Mouse (Mus musculus): ENCODE data around the gene Csnk2a2. TPM values are rescaled to one million over a fixed set of nuclear protein-coding genes. Genes with fewer than 3 reads are reported as not detected.
A peak's percentile ranks its signal among the peaks of the same experiment; 100 is the strongest.

Gene Csnk2a2
- polyA plus RNA-seq, 1 experiment: 19.6 TPM

DNA sequence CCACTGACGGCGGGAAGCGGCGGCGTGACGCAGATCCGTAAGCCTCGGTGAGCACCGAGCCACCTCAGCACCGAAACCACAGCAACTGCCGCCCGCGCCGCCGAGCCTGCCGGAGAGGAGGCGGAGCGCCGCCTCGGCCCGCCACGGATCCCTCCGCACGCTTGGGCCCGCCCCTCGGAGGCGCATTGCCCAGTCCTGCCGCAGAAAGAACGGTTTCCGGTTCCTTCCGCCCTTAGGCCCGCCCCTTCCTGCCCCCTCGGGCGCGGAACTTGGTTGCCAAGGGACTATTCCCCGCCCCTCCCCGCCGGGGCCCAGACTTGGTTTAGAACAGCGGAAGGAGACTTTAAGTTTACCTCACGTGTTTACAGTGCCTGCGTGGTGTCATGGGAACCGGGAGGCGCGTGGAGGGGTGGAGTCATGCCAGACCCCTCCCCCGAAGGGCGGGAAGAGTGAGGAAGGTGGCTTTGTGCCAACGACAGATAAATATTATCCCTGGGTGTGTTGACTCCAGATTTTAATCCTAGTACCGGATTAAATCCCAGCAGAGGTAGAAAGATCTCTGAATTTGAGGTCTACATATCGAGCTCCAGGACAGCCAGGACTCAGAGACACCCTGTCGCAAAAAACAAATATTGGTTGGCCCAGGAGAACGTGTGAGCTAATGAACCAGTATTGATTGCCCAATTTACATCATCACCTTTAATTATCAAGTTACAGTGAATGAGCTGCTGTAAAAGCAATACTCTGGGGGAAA lies 55.0 kb downstream of the Csnk2a2 start, which contains the start of gene Cfap20:
Cfap20 (minus strand) TSS at position 184 of the 754 bp plus-strand sequence.
- TF ChIP-seq CTCF (conservative IDR thresholded peaks at IDR 0.05; ENCODE audit: insufficient read depth, insufficient read length, low read depth, low read length) (no peak), POLR2A (IDR thresholded peaks at IDR 0.05; ENCODE audit: low read depth, low read length) (no peak)
- H3K4me3 ChIP-seq (ENCODE audit: insufficient read depth, low read depth, low read length): peak within 1 kb of the TSS; percentile 73
- H3K36me3 ChIP-seq (ENCODE audit: control insufficient read depth, insufficient read depth, low read length): no peaks in the 10 kb centered on the region
- peak; percentile 100 for DNase-seq
- WGBS: under 1% methylated on average over 48 of the region's 51 CpGs
- H3K27ac ChIP-seq (ENCODE audit: insufficient read depth, low read depth, low read length): peak within 1 kb of the TSS; percentile 68
- H3K27me3 ChIP-seq (replicated peaks; ENCODE audit: control insufficient read depth, insufficient read depth, low read length): no peaks in the 10 kb centered on the region
- peaks cover 13% of the 10 kb centered on the region for H3K4me1 ChIP-seq (ENCODE audit: control insufficient read depth, insufficient read depth, low read length)

GRCm38 (mm10) chr8:95434233-95434632 lies 55.6 kb downstream of the Csnk2a2 start:
- no peak for TF ChIP-seq CTCF (conservative IDR thresholded peaks at IDR 0.05; ENCODE audit: insufficient read depth, insufficient read length, low read depth, low read length)
- no peak for TF ChIP-seq POLR2A (IDR thresholded peaks at IDR 0.05; ENCODE audit: low read depth, low read length)
- under 1% methylated on average over 25 of the region's 25 CpGs for WGBS
- peak; percentile 60 for DNase-seq

DNA sequence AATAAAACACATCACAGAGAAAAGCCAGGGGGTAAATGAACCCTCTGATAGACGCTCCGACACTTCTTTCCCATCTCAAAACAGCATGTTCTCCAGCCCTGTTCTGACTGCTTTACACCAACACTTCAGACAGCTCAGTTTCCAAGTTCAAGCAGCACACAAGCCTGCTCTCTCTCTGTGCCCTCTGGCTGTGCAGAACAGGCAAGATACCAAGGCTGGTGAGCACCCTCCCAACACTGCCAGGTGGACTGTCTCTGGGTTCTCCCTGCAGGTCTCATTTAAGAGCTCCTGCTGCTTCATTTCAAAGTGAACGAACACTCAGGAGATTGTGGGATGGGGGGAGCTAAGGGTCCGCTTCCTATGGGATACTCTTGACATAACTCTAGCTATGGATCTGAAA lies 56.7 kb downstream of the Csnk2a2 start:
- no peak overlapping the region for H3K27ac ChIP-seq (ENCODE audit: insufficient read depth, low read depth, low read length)
- DNase-seq: no peak
- H3K36me3 ChIP-seq (ENCODE audit: control insufficient read depth, insufficient read depth, low read length): no peaks in the 10 kb centered on the region
- TF ChIP-seq CTCF (conservative IDR thresholded peaks at IDR 0.05; ENCODE audit: insufficient read depth, insufficient read length, low read depth, low read length): no peak
- no peak for TF ChIP-seq POLR2A (IDR thresholded peaks at IDR 0.05; ENCODE audit: low read depth, low read length)
- H3K4me1 ChIP-seq (ENCODE audit: control insufficient read depth, insufficient read depth, low read length): peaks cover 22% of the 10 kb centered on the region
- no peaks in the 10 kb centered on the region for H3K27me3 ChIP-seq (replicated peaks; ENCODE audit: control insufficient read depth, insufficient read depth, low read length)
- 56% methylated on average over 4 of the region's 4 CpGs for WGBS
- peak overlapping the region; percentile 2; the same call in 1 of the 2 replicates for H3K4me3 ChIP-seq (ENCODE audit: insufficient read depth, low read depth, low read length)

More at GRCm38 (mm10) chr8:95434233-95434632, 55.6 kb downstream of the Csnk2a2 start:
- no peaks in the 10 kb centered on the region for H3K27me3 ChIP-seq (replicated peaks; ENCODE audit: control insufficient read depth, insufficient read depth, low read length)
- H3K4me3 ChIP-seq (ENCODE audit: insufficient read depth, low read depth, low read length): peak overlapping the region; percentile 73
- peak overlapping the region; percentile 68 for H3K27ac ChIP-seq (ENCODE audit: insufficient read depth, low read depth, low read length)
- no peaks in the 10 kb centered on the region for H3K36me3 ChIP-seq (ENCODE audit: control insufficient read depth, insufficient read depth, low read length)
- H3K4me1 ChIP-seq (ENCODE audit: control insufficient read depth, insufficient read depth, low read length): peaks cover 20% of the 10 kb centered on the region

DNA sequence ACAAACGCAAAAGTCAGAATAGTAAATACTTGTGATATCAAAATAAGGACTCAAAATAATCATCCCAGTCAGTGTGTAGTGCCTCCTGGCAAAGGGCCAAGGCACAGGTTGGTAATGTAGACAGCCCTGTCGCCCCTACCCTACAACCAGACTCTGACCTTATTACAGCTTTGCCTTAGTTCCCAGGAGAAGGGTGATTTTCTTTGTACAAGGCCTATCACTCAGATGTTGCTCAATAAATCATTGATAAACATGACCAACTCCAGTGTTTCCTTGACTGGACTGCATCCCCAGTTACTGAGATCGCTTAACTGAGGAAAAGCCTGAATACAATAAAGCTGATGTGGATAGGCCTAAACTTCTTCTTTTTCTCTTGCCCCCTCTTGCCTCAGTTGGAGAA lies 57.4 kb downstream of the Csnk2a2 start:
- no peak for DNase-seq
- TF ChIP-seq POLR2A (IDR thresholded peaks at IDR 0.05; ENCODE audit: low read depth, low read length) (no peak), CTCF (conservative IDR thresholded peaks at IDR 0.05; ENCODE audit: insufficient read depth, insufficient read length, low read depth, low read length) (no peak)
- Histone ChIP-seq H3K36me3 (ENCODE audit: control insufficient read depth, insufficient read depth, low read length) (no peaks in the 10 kb centered on the region), H3K4me3 (ENCODE audit: insufficient read depth, low read depth, low read length) (no peak overlapping the region), H3K4me1 (ENCODE audit: control insufficient read depth, insufficient read depth, low read length) (peaks cover 27% of the 10 kb centered on the region), H3K27me3 (replicated peaks; ENCODE audit: control insufficient read depth, insufficient read depth, low read length) (no peaks in the 10 kb centered on the region), H3K27ac (ENCODE audit: insufficient read depth, low read depth, low read length) (no peak overlapping the region)
- WGBS: 56% methylated on average over 3 of the region's 3 CpGs

- no peaks in the 10 kb centered on the region for H3K36me3 ChIP-seq (ENCODE audit: control insufficient read depth, insufficient read depth, low read length)
- DNase-seq: peak; percentile 81
- peak; percentile 55 for TF ChIP-seq CTCF (conservative IDR thresholded peaks at IDR 0.05; ENCODE audit: insufficient read depth, insufficient read length, low read depth, low read length)
- TF ChIP-seq POLR2A (IDR thresholded peaks at IDR 0.05; ENCODE audit: low read depth, low read length): no peak
- peaks cover 31% of the 10 kb centered on the region for H3K4me1 ChIP-seq (ENCODE audit: control insufficient read depth, insufficient read depth, low read length)
- H3K27me3 ChIP-seq (replicated peaks; ENCODE audit: control insufficient read depth, insufficient read depth, low read length): no peaks in the 10 kb centered on the region
- no peak overlapping the region for H3K4me3 ChIP-seq (ENCODE audit: insufficient read depth, low read depth, low read length)
- H3K27ac ChIP-seq (ENCODE audit: insufficient read depth, low read depth, low read length): no peak overlapping the region
- 11% methylated on average over 3 of the region's 3 CpGs for WGBS
These were observed 59.9 kb downstream of the Csnk2a2 start for GRCm38 (mm10) chr8:95429945-95430344.

DNA sequence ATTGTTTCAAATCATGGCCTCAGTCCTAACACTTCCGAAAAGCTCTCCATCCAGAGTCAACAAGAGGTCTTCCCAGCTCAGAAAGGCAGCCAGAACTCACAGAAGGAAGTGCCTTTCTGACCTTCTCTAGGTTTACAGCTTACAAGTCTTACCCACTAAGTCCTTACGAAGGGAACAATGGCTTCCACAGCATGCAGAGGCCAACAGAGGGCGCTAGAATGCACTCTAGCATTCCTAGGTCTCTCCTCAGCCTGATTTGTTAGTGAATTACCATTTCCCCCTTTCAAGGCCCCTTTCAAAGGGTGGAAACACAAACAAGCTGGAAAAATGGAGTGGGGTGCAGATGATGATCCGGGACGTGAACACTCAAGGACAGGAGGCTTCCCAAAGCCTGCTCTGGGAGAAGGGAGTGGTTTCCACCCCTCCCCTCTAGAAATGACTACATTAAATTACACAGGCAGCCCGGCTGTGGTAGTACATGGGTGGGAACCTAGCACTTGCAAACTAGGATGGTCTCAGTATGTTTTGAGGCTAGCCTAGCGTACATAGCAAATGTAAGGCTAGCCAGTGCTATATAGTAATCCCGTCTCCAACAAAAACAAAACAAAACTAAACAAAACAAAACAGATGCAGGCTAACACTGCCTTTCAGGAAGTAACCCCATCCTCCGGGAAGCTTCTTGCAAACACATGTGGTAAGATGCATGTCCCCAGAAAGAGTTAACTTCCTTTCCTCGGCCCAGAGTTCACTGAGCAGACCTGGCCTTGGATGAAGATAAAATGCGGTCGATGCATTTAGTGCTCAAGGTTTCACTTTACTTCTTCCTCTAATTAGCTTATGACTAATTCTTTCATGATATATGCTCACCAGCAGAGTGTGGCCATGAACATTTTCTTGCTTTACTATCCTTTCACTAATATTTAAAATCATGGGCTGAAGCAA lies 62.0 kb downstream of the Csnk2a2 start:
- Histone ChIP-seq H3K36me3 (ENCODE audit: control insufficient read depth, insufficient read depth, low read length) (no peaks in the 10 kb centered on the region; the same call in 1 of the 2 replicates), H3K27ac (ENCODE audit: insufficient read depth, low read depth, low read length) (no peak overlapping the region; the same call in 1 of the 2 replicates), H3K4me3 (ENCODE audit: insufficient read depth, low read depth, low read length) (no peak overlapping the region), H3K27me3 (replicated peaks; ENCODE audit: control insufficient read depth, insufficient read depth, low read length) (no peaks in the 10 kb centered on the region), H3K4me1 (ENCODE audit: control insufficient read depth, insufficient read depth, low read length) (peaks cover 23% of the 10 kb centered on the region)
- no peak for TF ChIP-seq POLR2A (IDR thresholded peaks at IDR 0.05; ENCODE audit: low read depth, low read length)
- TF ChIP-seq CTCF (conservative IDR thresholded peaks at IDR 0.05; ENCODE audit: insufficient read depth, insufficient read length, low read depth, low read length): peak; percentile 82
- 32% methylated on average over 12 of the region's 12 CpGs for WGBS
- peak; percentile 81 for DNase-seq
